Mouse (Mus musculus): ENCODE measurements around the gene Magea1.
"Not testable (repeated sequence)": the region's sequence is repeated elsewhere in the genome, so short reads cannot be mapped to it uniquely, and the experiment has no call there.

Gene Magea1

GRCm38 (mm10) chrX:155089693-155090092 is at the start of gene Magea1:
TSS of gene Magea1 (minus strand) at chrX:155089793.
- DNase-seq (ENCODE audit: low read depth, low spot score), result not testable (repeated sequence)

DNA sequence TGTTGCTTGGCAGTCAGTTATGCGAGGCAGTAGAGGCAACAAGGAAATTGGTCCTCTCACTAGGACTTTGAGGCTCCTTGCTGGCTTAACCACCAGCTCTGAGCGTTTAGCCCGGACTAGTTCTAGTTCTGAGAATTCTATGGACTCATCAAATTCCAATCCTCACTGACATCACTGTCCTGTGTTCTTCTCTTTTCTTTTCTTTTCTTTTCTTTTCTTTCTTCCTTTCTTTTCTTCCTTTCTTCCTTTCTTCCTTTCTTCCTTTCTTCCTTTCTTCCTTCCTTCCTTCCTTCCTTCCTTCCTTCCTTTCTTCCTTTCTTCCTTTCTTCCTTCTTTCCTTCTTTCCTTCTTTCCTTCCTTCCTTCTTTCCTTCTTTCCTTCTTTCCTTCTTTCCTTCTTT is 38.7 kb upstream of the Magea1 start, which contains the start of gene Cldn34b2:
Gene Cldn34b2, minus strand, starts transcription at position 101 of the 400 bp plus-strand sequence.
- not testable (repeated sequence) for DNase-seq (ENCODE audit: low read depth, low spot score)

- DNase-seq (ENCODE audit: low read depth, low spot score), result no peak
Observed at GRCm38 (mm10) chrX:155098024-155098423, 8.4 kb upstream of the Magea1 start.

- DNase-seq (ENCODE audit: low read depth, low spot score), result not testable (repeated sequence)
Observed at GRCm38 (mm10) chrX:155093566-155093965, 4.0 kb upstream of the Magea1 start, which contains the start of gene Magea2. TSS of gene Magea2 (minus strand) at chrX:155093666.

DNA sequence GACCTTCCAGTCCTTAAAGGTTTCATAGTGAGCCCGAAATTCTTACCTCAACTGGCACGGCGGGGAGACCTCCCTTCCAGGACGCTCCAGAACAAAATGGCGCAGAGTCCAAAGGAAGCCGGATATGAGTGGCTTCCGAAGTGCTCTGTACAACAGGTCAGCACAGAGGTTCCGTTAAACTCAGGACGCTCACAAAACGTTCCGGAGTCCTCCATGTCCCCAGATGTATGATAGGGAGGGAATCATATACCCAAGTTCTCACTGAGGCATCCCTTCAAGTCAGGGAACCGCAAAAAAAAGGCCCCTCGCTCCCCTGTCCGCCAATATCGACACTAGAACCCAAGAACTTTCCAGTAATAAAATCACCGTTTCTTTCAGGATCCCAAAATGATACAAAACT is 26.5 kb downstream of the Magea1 start, which contains the start of gene Magea5:
Gene Magea5, minus strand, starts transcription at position 101 of the 400 bp plus-strand sequence.
- DNase-seq (ENCODE audit: low read depth, low spot score), result not testable (repeated sequence)

All from c-Kit-negative CD71-positive TER-119-positive erythroid progenitor cells, embryonic 14.5 days (primary cell).